Mouse (Mus musculus): Measurements from ENCODE around the gene Irgq. TPM values are rescaled to one million over a fixed set of nuclear protein-coding genes. Genes with fewer than 3 reads are reported as not detected.
A peak's percentile ranks its signal among the peaks of the same experiment; 100 is the strongest.

Irgq gene
- polyA plus RNA-seq, 1 experiment, result 17.6 TPM

DNA sequence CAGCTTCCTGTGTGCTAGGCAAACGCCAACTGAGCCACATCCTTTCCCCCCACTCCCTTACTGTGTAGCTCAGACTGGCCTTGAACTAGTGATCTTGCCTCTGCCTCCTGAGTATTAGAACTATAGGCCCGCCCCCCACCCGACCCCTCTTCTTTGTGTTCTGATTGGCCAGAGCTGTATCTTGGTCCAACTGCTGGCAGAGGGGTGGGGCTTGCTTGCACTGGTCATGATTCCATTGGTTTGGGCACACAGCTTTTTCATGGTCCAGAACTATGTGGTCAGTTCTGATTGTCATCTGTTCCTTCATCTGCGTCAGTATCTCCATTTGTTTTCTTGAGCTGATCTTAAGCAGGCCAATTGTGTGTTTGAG is 33.3 kb downstream of the Irgq start:
- Histone ChIP-seq H3K4me3 (ENCODE audit: insufficient read depth, low read length) (no peak overlapping the region), H3K27ac (ENCODE audit: insufficient read depth, low read length) (no peak overlapping the region), H3K4me1 (ENCODE audit: control insufficient read depth, insufficient read depth, low read length) (no peaks in the 10 kb centered on the region)
- TF ChIP-seq CTCF (IDR thresholded peaks at IDR 0.05; ENCODE audit: borderline replicate concordance, insufficient read depth, low read length), result no peak
- TF ChIP-seq POLR2A (IDR thresholded peaks at IDR 0.05; ENCODE audit: low read depth, low read length), result no peak

DNA sequence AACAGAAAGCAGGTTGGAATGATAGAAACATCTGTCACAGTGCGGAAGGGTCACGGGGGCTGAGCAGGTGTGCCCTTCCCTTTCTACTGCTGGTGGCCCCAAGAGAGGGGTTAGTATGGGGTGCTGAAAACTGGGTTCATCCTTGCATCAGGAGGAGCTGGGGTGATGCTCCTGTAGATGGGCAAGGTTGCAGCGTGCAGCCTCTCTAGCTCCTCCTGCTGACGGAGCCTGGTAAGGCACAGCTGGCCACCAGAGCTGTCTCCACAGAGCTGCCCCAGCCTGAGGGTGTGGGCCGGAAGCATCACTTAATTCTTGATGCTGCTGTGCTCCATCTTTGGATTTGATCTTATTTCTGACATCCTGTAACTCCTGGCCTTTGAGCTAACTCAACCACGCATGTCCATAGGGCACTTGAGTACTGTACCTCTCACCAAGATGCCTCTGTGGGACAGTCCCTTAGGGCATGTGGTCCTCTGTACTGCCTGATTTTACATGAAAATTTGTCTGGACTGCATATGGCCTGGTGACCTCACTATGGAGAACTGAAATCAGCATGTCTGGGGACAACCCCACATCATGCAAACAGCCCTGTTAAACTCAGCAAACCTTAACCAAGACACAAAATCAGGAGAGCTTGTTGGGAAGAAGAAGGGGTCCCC is 34.2 kb downstream of the Irgq start:
- no peak overlapping the region for H3K4me3 ChIP-seq (ENCODE audit: insufficient read depth, low read length)
- no peak for TF ChIP-seq POLR2A (IDR thresholded peaks at IDR 0.05; ENCODE audit: low read depth, low read length)
- TF ChIP-seq CTCF (IDR thresholded peaks at IDR 0.05; ENCODE audit: borderline replicate concordance, insufficient read depth, low read length), result peak; percentile 95
- H3K4me1 ChIP-seq (ENCODE audit: control insufficient read depth, insufficient read depth, low read length), result no peaks in the 10 kb centered on the region
- no peak overlapping the region for H3K27ac ChIP-seq (ENCODE audit: insufficient read depth, low read length)

GRCm38 (mm10) chr7:24565627-24566026 is 35.1 kb downstream of the Irgq start:
- Histone ChIP-seq H3K27ac (ENCODE audit: insufficient read depth, low read length) (no peak overlapping the region), H3K4me1 (ENCODE audit: control insufficient read depth, insufficient read depth, low read length) (no peaks in the 10 kb centered on the region), H3K4me3 (ENCODE audit: insufficient read depth, low read length) (no peak overlapping the region)
- no peak for TF ChIP-seq POLR2A (IDR thresholded peaks at IDR 0.05; ENCODE audit: low read depth, low read length)

- Histone ChIP-seq H3K4me1 (ENCODE audit: control insufficient read depth, insufficient read depth, low read length) (no peaks in the 10 kb centered on the region), H3K27ac (ENCODE audit: insufficient read depth, low read length) (no peak overlapping the region), H3K4me3 (ENCODE audit: insufficient read depth, low read length) (no peak overlapping the region)
- TF ChIP-seq POLR2A (IDR thresholded peaks at IDR 0.05; ENCODE audit: low read depth, low read length) (no peak), CTCF (IDR thresholded peaks at IDR 0.05; ENCODE audit: borderline replicate concordance, insufficient read depth, low read length) (no peak)
Observed at GRCm38 (mm10) chr7:24566206-24566605, 35.7 kb downstream of the Irgq start.

GRCm38 (mm10) chr7:24568512-24568911 is 38.0 kb downstream of the Irgq start:
- no peak for TF ChIP-seq CTCF (IDR thresholded peaks at IDR 0.05; ENCODE audit: borderline replicate concordance, insufficient read depth, low read length)
- no peak for TF ChIP-seq POLR2A (IDR thresholded peaks at IDR 0.05; ENCODE audit: low read depth, low read length)
- Histone ChIP-seq H3K4me3 (ENCODE audit: insufficient read depth, low read length) (no peak overlapping the region), H3K27ac (ENCODE audit: insufficient read depth, low read length) (no peak overlapping the region), H3K4me1 (ENCODE audit: control insufficient read depth, insufficient read depth, low read length) (no peaks in the 10 kb centered on the region)

GRCm38 (mm10) chr7:24571071-24571470 is 40.6 kb downstream of the Irgq start:
- no peak overlapping the region for H3K4me3 ChIP-seq (ENCODE audit: insufficient read depth, low read length)
- H3K27ac ChIP-seq (ENCODE audit: insufficient read depth, low read length), result no peak overlapping the region
- TF ChIP-seq POLR2A (IDR thresholded peaks at IDR 0.05; ENCODE audit: low read depth, low read length) (no peak), CTCF (IDR thresholded peaks at IDR 0.05; ENCODE audit: borderline replicate concordance, insufficient read depth, low read length) (no peak)
- no peaks in the 10 kb centered on the region for H3K4me1 ChIP-seq (ENCODE audit: control insufficient read depth, insufficient read depth, low read length)

DNA sequence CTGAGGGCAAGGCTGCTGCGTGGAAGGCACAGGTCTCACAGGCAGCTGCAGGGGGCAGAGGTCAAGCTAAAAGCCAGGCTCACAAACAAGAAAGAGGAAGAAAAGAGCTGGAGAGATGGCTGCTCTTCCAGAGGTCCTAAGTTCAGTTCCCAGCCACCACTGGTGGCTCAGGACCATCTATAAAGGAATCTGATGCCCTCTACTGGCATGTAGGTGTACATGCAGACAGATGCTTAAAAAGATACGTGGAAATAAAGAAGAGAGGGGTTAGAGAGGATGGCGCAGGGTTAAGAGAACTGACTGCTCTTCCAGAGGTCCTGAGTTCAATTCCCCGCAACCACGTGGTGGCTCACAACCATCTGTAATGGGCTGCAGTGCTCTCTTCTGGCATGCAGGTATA is 42.0 kb downstream of the Irgq start:
- Histone ChIP-seq H3K4me3 (ENCODE audit: insufficient read depth, low read length) (no peak overlapping the region), H3K27ac (ENCODE audit: insufficient read depth, low read length) (no peak overlapping the region), H3K4me1 (ENCODE audit: control insufficient read depth, insufficient read depth, low read length) (no peaks in the 10 kb centered on the region)
- TF ChIP-seq CTCF (IDR thresholded peaks at IDR 0.05; ENCODE audit: borderline replicate concordance, insufficient read depth, low read length) (no peak), POLR2A (IDR thresholded peaks at IDR 0.05; ENCODE audit: low read depth, low read length) (no peak)

- no peak overlapping the region for H3K27ac ChIP-seq (ENCODE audit: insufficient read depth, low read length)
- TF ChIP-seq POLR2A (IDR thresholded peaks at IDR 0.05; ENCODE audit: low read depth, low read length) (no peak), CTCF (IDR thresholded peaks at IDR 0.05; ENCODE audit: borderline replicate concordance, insufficient read depth, low read length) (no peak)
- H3K4me3 ChIP-seq (ENCODE audit: insufficient read depth, low read length), result no peak overlapping the region
- no peaks in the 10 kb centered on the region for H3K4me1 ChIP-seq (ENCODE audit: control insufficient read depth, insufficient read depth, low read length)
Observed at GRCm38 (mm10) chr7:24574224-24574796, 43.8 kb downstream of the Irgq start.

- Histone ChIP-seq H3K27ac (ENCODE audit: insufficient read depth, low read length) (no peak overlapping the region), H3K4me1 (ENCODE audit: control insufficient read depth, insufficient read depth, low read length) (no peaks in the 10 kb centered on the region), H3K4me3 (ENCODE audit: insufficient read depth, low read length) (no peak overlapping the region)
- no peak for TF ChIP-seq POLR2A (IDR thresholded peaks at IDR 0.05; ENCODE audit: low read depth, low read length)
- no peak for TF ChIP-seq CTCF (IDR thresholded peaks at IDR 0.05; ENCODE audit: borderline replicate concordance, insufficient read depth, low read length)
Observed at GRCm38 (mm10) chr7:24577811-24578210, 47.3 kb downstream of the Irgq start.

GRCm38 (mm10) chr7:24584876-24585275 is 54.4 kb downstream of the Irgq start:
- TF ChIP-seq CTCF (IDR thresholded peaks at IDR 0.05; ENCODE audit: borderline replicate concordance, insufficient read depth, low read length) (no peak), POLR2A (IDR thresholded peaks at IDR 0.05; ENCODE audit: low read depth, low read length) (no peak)
- H3K27ac ChIP-seq (ENCODE audit: insufficient read depth, low read length), result no peak overlapping the region
- no peak overlapping the region for H3K4me3 ChIP-seq (ENCODE audit: insufficient read depth, low read length)
- H3K4me1 ChIP-seq (ENCODE audit: control insufficient read depth, insufficient read depth, low read length), result no peaks in the 10 kb centered on the region
